Mouse (Mus musculus): ENCODE results near the gene Irf9. TPM values are rescaled to one million over a fixed set of nuclear protein-coding genes. Genes with fewer than 3 reads are reported as not detected.
A peak's percentile ranks its signal among the peaks of the same experiment; 100 is the strongest.

Gene Irf9
- total and polyA plus RNA-seq, 2 experiments from 2014 or later, result 7.3 to 14.8 TPM

DNA sequence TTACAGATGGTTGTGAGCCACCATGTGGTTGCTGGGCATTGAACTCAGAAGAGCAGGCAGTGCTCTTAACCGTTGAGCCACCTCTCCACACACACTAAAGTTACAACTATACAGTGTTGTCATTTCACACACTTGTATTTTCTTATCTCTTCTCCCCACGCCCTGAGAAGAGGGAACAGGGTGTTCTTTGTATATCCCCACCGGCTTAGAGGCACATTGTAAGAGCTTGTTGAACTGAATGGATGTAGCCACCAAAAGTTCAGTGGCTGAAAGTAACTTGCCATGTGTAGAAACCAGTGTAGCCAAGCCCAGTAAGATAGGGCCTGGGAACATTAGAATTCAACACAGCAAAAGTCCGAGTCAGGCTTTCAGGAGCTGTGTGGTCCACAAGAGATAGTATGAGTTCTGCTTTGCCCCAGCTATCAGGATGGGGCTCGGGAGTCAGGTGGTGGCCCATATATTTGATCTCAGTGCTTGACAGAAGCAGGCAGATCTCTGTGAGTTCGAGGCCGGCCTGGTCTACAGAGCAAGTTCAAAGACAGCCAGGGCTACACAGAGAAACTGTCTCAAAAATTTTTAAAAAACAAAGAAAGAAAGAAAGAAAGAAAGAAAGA, 11.3 kb downstream of the Irf9 start:
- no peaks in the 10 kb centered on the region for H3K4me1 ChIP-seq (ENCODE audit: insufficient read depth, low read length)
- no peak for ATAC-seq
- no peaks in the 10 kb centered on the region for H3K9me3 ChIP-seq (ENCODE audit: low read length)
- WGBS, result 78% methylated on average over 7 of the region's 7 CpGs
- no peak overlapping the region for H3K27ac ChIP-seq
- no peak overlapping the region for H3K4me3 ChIP-seq (ENCODE audit: low read length)
- no peak for DNase-seq (ENCODE audit: low spot score)
- H3K27me3 ChIP-seq (ENCODE audit: insufficient read depth, low read length), result no peaks in the 10 kb centered on the region
- peaks cover 3% of the 10 kb centered on the region; the same call in 1 of the 2 replicates for H3K36me3 ChIP-seq (ENCODE audit: insufficient read depth, low read length)
- TF ChIP-seq CTCF (IDR thresholded peaks at IDR 0.05; ENCODE audit: low read depth), result no peak
- H3K9ac ChIP-seq (replicated peaks; ENCODE audit: low read length), result no peak overlapping the region
- no peak overlapping the region for H3K4me2 ChIP-seq (ENCODE audit: low read depth, low read length)

DNA sequence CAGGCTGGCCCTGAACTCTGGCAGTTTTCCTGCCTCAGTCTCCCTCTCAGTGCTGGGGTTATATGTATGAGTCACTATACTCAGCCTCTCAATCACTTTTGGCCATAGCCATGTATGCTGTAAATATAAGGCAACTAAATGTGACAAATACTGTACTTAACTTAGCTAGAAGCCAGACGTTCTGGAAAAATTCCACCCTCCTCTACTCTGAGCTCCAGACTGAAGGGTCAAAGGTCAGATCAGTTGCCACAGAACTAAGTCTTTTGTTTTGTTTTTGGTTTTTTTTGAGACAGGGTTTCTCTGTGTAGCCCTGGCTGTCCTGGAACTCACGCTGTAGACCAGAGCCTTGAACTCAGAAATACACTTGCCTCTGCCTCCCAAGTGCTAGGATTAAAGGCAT, 12.5 kb downstream of the Irf9 start:
- no peak overlapping the region for H3K9ac ChIP-seq (replicated peaks; ENCODE audit: low read length)
- H3K27me3 ChIP-seq (ENCODE audit: insufficient read depth, low read length), result no peaks in the 10 kb centered on the region
- TF ChIP-seq CTCF (IDR thresholded peaks at IDR 0.05; ENCODE audit: low read depth), result no peak
- ATAC-seq (no peak), DNase-seq (ENCODE audit: low spot score) (no peak)
- WGBS, result 42% methylated on average over 2 of the region's 2 CpGs
- H3K9me3 ChIP-seq (ENCODE audit: low read length), result no peaks in the 10 kb centered on the region
- no peak overlapping the region for H3K4me2 ChIP-seq (ENCODE audit: low read depth, low read length)
- H3K4me3 ChIP-seq (ENCODE audit: low read length), result no peak overlapping the region
- H3K27ac ChIP-seq, result no peak overlapping the region
- H3K36me3 ChIP-seq (ENCODE audit: insufficient read depth, low read length), result no peaks in the 10 kb centered on the region
- no peaks in the 10 kb centered on the region for H3K4me1 ChIP-seq (ENCODE audit: insufficient read depth, low read length)

DNA sequence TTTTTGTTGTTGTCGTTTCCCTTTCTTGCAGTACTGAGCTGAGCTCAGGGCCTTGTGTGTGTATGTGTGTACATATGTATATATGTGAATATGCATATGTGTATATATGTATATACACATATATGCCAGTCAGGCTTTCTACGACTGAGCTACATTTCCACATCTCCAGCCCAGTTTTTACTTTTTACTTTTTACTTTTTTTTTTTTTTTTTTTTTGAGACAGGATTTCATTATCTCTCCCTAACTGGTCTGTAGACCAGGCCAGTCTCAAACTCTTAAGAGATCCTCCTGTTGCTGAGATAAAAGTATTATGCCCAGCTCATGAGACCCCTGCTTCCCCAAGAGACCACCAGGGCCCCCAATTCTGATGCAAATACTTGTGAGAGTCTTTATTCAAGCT, 13.5 kb downstream of the Irf9 start:
- Histone ChIP-seq H3K4me2 (ENCODE audit: low read depth, low read length) (no peak overlapping the region), H3K4me3 (ENCODE audit: low read length) (no peak overlapping the region), H3K9me3 (ENCODE audit: low read length) (no peaks in the 10 kb centered on the region), H3K4me1 (ENCODE audit: insufficient read depth, low read length) (no peaks in the 10 kb centered on the region), H3K36me3 (ENCODE audit: insufficient read depth, low read length) (no peaks in the 10 kb centered on the region), H3K27me3 (ENCODE audit: insufficient read depth, low read length) (no peaks in the 10 kb centered on the region), H3K27ac (no peak overlapping the region), H3K9ac (replicated peaks; ENCODE audit: low read length) (no peak overlapping the region)
- ATAC-seq (no peak), DNase-seq (ENCODE audit: low spot score) (no peak)
- TF ChIP-seq CTCF (IDR thresholded peaks at IDR 0.05; ENCODE audit: low read depth), result no peak
- 80% methylated on average over 2 of the region's 2 CpGs for WGBS

DNA sequence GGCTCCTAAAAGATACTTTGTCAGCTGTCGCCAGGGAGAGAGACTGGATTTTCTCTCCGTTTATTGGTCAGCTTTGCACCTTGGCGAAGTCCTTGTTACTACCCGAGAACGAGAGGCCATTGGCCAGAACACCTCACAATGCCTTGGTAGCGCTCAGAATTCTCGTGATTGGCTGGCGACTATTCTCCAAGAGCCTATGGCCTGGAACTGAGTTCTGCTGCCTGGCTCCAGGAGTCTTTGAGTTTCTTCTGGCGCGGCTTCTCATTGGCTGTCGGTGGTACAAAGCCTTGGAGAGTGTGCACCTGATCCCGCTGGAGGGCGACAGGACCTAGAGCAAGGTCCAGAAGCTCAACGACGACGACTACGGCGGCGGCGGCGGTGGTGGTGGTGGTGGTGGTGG, 14.5 kb downstream of the Irf9 start, which contains the start of gene Rec8:
Rec8 (plus strand) TSS at position 216 of the 400 bp plus-strand sequence.
- peak; percentile 32 for TF ChIP-seq CTCF (IDR thresholded peaks at IDR 0.05; ENCODE audit: low read depth)
- ATAC-seq (peak; percentile 86), DNase-seq (ENCODE audit: low spot score) (peak; percentile 74)
- Histone ChIP-seq H3K9ac (replicated peaks; ENCODE audit: low read length) (peak within 1 kb of the TSS; percentile 30; the same call in 1 of the 2 replicates), H3K36me3 (ENCODE audit: insufficient read depth, low read length) (no peaks in the 10 kb centered on the region), H3K27ac (peak within 1 kb of the TSS; percentile 48; the same call in 1 of the 2 replicates), H3K4me2 (ENCODE audit: low read depth, low read length) (peak within 1 kb of the TSS; percentile 35; the same call in 1 of the 2 replicates), H3K4me3 (ENCODE audit: low read length) (peak within 1 kb of the TSS; percentile 21), H3K9me3 (ENCODE audit: low read length) (no peaks in the 10 kb centered on the region), H3K4me1 (ENCODE audit: insufficient read depth, low read length) (no peaks in the 10 kb centered on the region), H3K27me3 (ENCODE audit: insufficient read depth, low read length) (no peaks in the 10 kb centered on the region)
- WGBS, result 16% methylated on average over 21 of the region's 21 CpGs

DNA sequence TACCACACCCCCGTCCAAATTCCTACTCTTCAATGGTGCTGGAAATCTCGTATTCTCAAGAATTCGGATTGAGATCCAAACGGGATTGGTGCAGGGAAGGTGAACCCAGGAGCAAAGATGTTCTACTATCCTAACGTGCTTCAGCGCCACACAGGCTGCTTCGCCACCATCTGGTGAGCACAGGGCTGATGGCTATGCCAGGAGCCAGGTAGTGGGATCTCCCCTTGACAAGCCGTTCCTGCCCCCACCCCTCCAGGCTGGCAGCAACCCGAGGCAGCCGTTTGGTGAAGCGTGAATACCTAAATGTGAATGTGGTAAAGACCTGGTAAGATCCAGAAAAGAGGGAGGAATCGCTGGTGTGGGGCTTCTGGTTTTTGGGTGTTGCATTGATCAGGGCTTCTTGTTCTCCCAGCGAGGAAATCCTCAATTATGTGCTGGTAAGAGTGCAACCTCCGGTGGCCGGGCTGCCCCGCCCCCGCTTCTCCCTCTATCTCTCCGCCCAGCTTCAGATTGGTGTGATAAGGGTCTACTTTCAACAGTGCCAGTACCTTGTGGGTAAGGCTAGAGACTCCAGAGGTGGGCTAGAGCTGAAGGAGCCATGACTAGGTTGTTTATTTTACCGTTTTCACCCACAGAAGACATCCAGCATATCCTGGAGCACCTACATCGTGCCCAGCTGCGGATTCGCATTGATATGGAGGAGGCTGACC, 15.3 kb downstream of the Irf9 start:
- ATAC-seq (peak; percentile 47; the same call in 1 of the 2 replicates), DNase-seq (ENCODE audit: low spot score) (peak; percentile 24)
- TF ChIP-seq CTCF (IDR thresholded peaks at IDR 0.05; ENCODE audit: low read depth), result no peak
- Histone ChIP-seq H3K4me1 (ENCODE audit: insufficient read depth, low read length) (no peaks in the 10 kb centered on the region), H3K27me3 (ENCODE audit: insufficient read depth, low read length) (no peaks in the 10 kb centered on the region), H3K9me3 (ENCODE audit: low read length) (no peaks in the 10 kb centered on the region), H3K36me3 (ENCODE audit: insufficient read depth, low read length) (no peaks in the 10 kb centered on the region), H3K9ac (replicated peaks; ENCODE audit: low read length) (peak overlapping the region; percentile 30; the same call in 1 of the 2 replicates), H3K4me3 (ENCODE audit: low read length) (peak overlapping the region; percentile 21), H3K27ac (peak overlapping the region; percentile 48; the same call in 1 of the 2 replicates), H3K4me2 (ENCODE audit: low read depth, low read length) (peak overlapping the region; percentile 35; the same call in 1 of the 2 replicates)
- WGBS, result 52% methylated on average over 22 of the region's 22 CpGs

DNA sequence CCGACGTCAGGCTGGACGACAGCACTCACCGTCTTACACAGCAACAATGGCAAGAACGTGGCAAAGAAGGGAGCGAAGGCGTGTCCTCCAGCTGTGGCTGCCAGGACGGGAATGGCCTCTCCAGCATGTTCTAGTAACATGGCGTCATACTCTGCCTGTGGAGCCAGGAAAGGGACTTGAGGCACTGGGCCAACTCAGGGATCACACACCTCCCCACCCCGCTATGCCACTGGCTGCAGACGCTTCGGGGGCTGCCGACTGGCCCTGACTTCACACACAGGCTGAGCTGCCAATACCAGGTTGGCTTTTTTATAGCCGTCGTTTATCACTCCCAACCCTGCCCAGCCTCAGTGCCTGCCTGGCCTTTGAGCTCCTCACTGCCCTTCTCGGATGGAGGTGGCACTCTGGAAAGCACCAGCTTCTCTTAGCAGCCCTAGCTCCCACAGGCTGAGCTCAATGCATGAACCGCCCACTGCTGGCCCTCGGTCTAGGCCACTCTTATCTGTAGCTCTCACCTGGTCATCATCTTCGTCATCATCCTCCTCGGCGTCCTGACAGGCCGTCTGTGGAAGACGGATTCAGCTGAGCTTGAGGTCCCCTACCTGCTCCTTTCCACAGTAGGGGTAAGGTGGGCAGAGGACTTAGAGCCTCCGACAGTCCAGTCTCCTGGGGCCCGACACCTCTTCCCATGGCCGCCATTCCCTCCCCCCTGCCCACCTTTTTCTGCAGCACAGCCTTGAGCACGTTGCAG, 24.9 kb downstream of the Irf9 start:
- H3K4me3 ChIP-seq (ENCODE audit: low read length), result no peak overlapping the region
- no peaks in the 10 kb centered on the region for H3K9me3 ChIP-seq (ENCODE audit: low read length)
- no peaks in the 10 kb centered on the region for H3K4me1 ChIP-seq (ENCODE audit: insufficient read depth, low read length)
- H3K9ac ChIP-seq (replicated peaks; ENCODE audit: low read length), result no peak overlapping the region
- H3K27ac ChIP-seq, result no peak overlapping the region
- DNase-seq (ENCODE audit: low spot score) (no peak), ATAC-seq (no peak)
- peaks cover 84% of the 10 kb centered on the region for H3K36me3 ChIP-seq (ENCODE audit: insufficient read depth, low read length)
- WGBS, result 88% methylated on average over 27 of the region's 27 CpGs
- TF ChIP-seq CTCF (IDR thresholded peaks at IDR 0.05; ENCODE audit: low read depth), result no peak
- no peaks in the 10 kb centered on the region for H3K27me3 ChIP-seq (ENCODE audit: insufficient read depth, low read length)
- H3K4me2 ChIP-seq (ENCODE audit: low read depth, low read length), result no peak overlapping the region
